ENCODE assay signal across 16 mouse cellular contexts in the genomic region with DNA sequence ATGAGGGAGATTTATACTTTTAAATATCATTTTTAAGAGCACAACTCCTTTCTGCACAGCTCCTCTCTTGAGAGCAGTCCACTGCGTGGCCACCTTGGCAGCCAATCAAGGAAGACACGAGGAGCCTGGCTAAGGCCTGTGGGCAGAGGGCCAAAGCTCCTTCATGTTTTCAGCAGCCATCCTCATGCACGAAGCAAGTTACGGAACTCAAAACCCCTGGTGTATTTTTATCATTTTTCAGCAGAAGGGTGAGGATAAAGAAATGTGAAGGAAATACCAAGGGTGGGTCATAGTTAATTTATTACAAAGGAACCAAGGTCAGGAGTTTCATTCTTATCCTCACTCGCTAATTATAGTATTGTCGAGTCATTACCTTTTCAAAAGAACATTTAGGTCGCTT. TPM values are rescaled to one million over a fixed set of nuclear protein-coding genes. Genes with fewer than 3 reads are reported as not detected.
A peak's percentile ranks its signal among the peaks of the same experiment; 100 is the strongest.
DNase-seq lines count a peak whose midpoint lies in the region; ATAC-seq and TF ChIP-seq lines count a peak whose summit lies in the region.
"Had no signal": no experiment of that assay in that cellular context is flagged by ENCODE, and none has a peak within 500 bp of the region (broad histone marks: within the 10 kb centered on the region; RNA-seq: fewer than 3 reads in every experiment).

No protein-coding gene starts in this region.

- no peak for TF ChIP-seq POLR2A in cerebellum, adult 2 months (IDR thresholded peaks at IDR 0.05; ENCODE audit: borderline replicate concordance, insufficient read depth, low read length)

- ATAC-seq in cerebellum, adult (ENCODE audit: insufficient number of reproducible peaks, low FRiP score, low TSS enrichment), result no peak
- ATAC-seq: forebrain, embryonic 15.5 days had no signal

- no peaks in the 10 kb centered on the region for H3K27me3 ChIP-seq in cerebellum, adult 2 months (ENCODE audit: control insufficient read depth, insufficient read depth, low read length)
- H3K27me3 ChIP-seq: embryonic facial prominence, embryonic 15.5 days; forebrain, embryonic 15.5 days had no signal

- no peak overlapping the region for H3K27ac ChIP-seq in cerebellum, adult 2 months (ENCODE audit: insufficient read depth, low read length)
- H3K27ac ChIP-seq: embryonic facial prominence, embryonic 15.5 days; forebrain, embryonic 15.5 days; limb, embryonic 10.5 days; midbrain, embryonic 10.5 days; stomach, postnatal 0 days had no signal

- WGBS in cerebellum, adult 2 months, result 47% methylated on average over 7 of the region's 7 CpGs

- H3K4me1 ChIP-seq in cerebellum, adult 2 months (ENCODE audit: control insufficient read depth, insufficient read depth, low read length), result no peaks in the 10 kb centered on the region
- H3K4me1 ChIP-seq: embryonic facial prominence, embryonic 15.5 days; forebrain, embryonic 15.5 days; midbrain, embryonic 10.5 days had no signal

- H3K4me3 ChIP-seq in cerebellum, adult 2 months (replicated peaks; ENCODE audit: insufficient read depth, low read depth, low read length), result no peak overlapping the region
- H3K4me3 ChIP-seq: embryonic facial prominence, embryonic 15.5 days; forebrain, embryonic 15.5 days; limb, embryonic 10.5 days; midbrain, embryonic 10.5 days had no signal

- peak; percentile 35 to 42 for DNase-seq in cerebellum, adult 2 months
- peak; percentile 48 to 55 for DNase-seq in kidney, postnatal 25 days
- no peak for DNase-seq in kidney, adult 18-20 months
- DNase-seq in testis, postnatal 10 days (ENCODE audit: low spot score), result peak; percentile 63
- no peak for DNase-seq in testis, postnatal 14 days (ENCODE audit: low spot score)
- DNase-seq in gastrocnemius, postnatal 25 days, result peak; percentile 10
- DNase-seq in B cell, adult 2 months, result no peak

- TF ChIP-seq CTCF in cerebellum, adult 2 months (IDR thresholded peaks at IDR 0.05; ENCODE audit: borderline replicate concordance, insufficient read depth, low read depth, low read length), result no peak

RNA-seq across cellular contexts. Expression of gene Arg1, which starts 25.3 kb away (rescaled TPM):
- 0.82 and 1.00 TPM in 2 replicates for polyA plus RNA-seq in cerebellum, adult 2 months (2012; rRNA removed)
- under 1 TPM in 1 of 2 experiments, not detected in 1; 0.18 TPM for total RNA-seq in gastrocnemius, postnatal 25 days (2021)
- total RNA-seq: common myeloid progenitor, adult 5-6 weeks; gastrocnemius, postnatal 36 days; heart, postnatal 36 days had no signal

Comparison
In these comparisons a context has a peak if more than half of its experiments do, and no peak if none do; other contexts are left out.
1. DNase-seq: peak in cerebellum, adult 2 months (2 of 2), kidney, postnatal 25 days (2 of 2), testis, postnatal 10 days (single experiment) and gastrocnemius, postnatal 25 days (single experiment); none in kidney, adult 18-20 months (single experiment), testis, postnatal 14 days (single experiment) and B cell, adult 2 months (0 of 2).